Mouse (Mus musculus) megakaryocyte, adult 5-6 weeks (primary cell): ENCODE data around the gene Lao1. TPM values are rescaled to one million over a fixed set of nuclear protein-coding genes. Genes with fewer than 3 reads are reported as not detected.
"Not testable (repeated sequence)": the region's sequence is repeated elsewhere in the genome, so short reads cannot be mapped to it uniquely, and the experiment has no call there.

Experiments used
- ATAC-seq: 2 replicates; pipeline ENCODE4 v1.8.0; 2016; ENCODE audit warnings: mild to moderate bottlenecking, inconsistent platforms; ENCODE audit not compliant: poor library complexity, severe bottlenecking
- total RNA-seq, 2 experiments: library from RNA; stranded (forward) in 1 of 2; stranded (reverse) in 1 of 2; fragments of 153-499, 151-499 nt in 1 of 2; fragments of 221-1000, 200-1000 nt in 1 of 2; gene quantifications; 2 replicates each; pipeline versions ENCODE4 v1.2.3 to v1.2.4; 2015 to 2017

The Lao1 gene
- total RNA-seq (2015) (not detected in 2 replicates), total RNA-seq (2017) (not detected in 2 replicates)

- ATAC-seq = no peak
Measured at GRCm38 (mm10) chr4:118961141-118961628, at the start of gene Lao1. Gene Lao1 (plus strand): TSS chr4:118961578.

DNA sequence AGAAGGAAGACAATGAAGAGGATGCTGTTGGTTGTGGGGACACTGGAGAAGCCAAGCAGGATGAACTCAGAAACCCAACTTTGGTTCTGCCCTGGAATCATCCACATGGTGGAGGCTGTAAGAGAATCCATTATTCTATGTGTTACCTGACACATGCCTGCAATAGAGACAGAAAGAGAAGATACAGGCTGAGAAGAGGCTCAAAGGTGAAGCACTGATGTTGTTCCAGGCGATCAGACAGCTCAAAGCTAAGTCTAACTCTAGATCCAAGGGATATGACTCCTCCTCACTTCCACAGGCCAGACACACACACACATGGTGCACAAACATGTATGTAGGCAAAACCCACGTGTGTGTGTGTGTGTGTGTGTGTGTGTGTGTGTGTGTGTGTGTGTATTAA lies 44.0 kb upstream of the Lao1 start, which contains the start of gene Olfr1329:
Gene Olfr1329 (minus strand): TSS at position 101 of the 400 bp plus-strand sequence.
- not testable (repeated sequence) for ATAC-seq

- not testable (repeated sequence) for ATAC-seq
Measured at GRCm38 (mm10) chr4:118931326-118931725, 30.1 kb upstream of the Lao1 start.

GRCm38 (mm10) chr4:118938512-118938911 lies 22.9 kb upstream of the Lao1 start, which contains the start of gene Olfr1328:
Gene Olfr1328 (minus strand): TSS chr4:118938612.
- ATAC-seq = no peak

DNA sequence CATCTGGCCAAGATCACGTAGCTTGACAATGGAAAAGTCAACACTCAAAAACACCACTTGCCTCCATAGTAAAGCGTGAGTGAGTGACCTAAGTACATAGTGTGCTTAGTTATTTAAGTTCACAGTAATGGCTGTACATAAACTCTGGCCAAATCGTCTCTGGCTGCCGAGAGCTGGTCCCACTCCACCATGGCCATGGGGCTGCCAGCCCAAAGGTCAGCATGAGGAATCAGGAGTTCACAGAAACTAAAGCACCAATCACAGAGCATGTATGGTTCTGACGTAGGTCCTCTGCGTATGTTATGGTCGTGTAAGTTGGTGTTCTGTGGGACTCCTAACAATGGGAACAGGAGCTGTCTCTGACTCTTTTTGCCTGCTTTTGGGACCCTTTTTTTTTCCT lies 2.6 kb upstream of the Lao1 start:
- no peak for ATAC-seq

- ATAC-seq = no peak
Measured at GRCm38 (mm10) chr4:118967711-118968110, 6.3 kb downstream of the Lao1 start.

- no peak for ATAC-seq
Measured at GRCm38 (mm10) chr4:118973281-118973680, 11.9 kb downstream of the Lao1 start.

- ATAC-seq = no peak
Measured at GRCm38 (mm10) chr4:118985291-118985690, 23.9 kb downstream of the Lao1 start.

DNA sequence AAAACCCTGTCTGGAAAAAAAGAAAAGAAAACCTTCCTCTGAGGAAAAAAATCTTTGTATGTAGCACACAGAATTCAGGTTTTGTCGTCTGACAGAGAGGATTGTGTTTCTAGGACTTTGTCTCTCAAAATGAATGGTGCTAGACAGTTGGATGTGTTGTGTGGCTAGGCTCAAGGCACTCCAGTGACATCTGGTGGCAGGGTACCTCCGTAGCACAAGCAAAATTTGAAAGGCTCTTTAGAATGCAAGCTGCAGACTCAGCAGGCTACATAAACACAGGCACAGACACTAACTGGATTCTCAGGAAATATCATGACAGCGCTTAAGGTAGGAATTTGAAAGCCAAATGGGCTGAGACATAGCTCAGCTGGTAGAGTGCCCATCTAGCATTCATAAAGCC lies 27.2 kb downstream of the Lao1 start:
- ATAC-seq = 0 out of 2 replicates have a peak, but pooled peaks have one; percentile 42

DNA sequence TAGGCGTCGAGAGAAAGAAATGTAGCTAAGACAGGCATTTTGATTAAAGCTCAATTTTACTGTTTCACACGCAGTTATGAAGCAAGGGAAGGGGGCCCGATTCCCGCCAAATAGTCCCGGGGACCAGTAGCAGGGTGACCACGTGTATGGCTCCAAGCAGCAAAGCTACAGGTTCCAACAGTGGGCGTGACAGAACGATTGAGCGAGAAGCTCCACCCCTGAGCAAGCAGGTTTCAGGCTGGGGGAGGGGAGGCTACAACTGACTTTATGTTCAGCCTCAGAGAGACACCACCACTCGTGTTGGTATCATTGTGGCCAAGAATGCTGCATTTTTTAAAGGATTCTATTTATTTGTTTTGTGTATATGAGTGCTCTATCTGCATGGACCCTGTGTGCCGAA lies 28.0 kb downstream of the Lao1 start:
- no peak for ATAC-seq

- peak; percentile 99 for ATAC-seq
Measured at GRCm38 (mm10) chr4:118991797-118992196, 30.4 kb downstream of the Lao1 start.

GRCm38 (mm10) chr4:118997127-118997542 lies 35.8 kb downstream of the Lao1 start:
- no peak for ATAC-seq

DNA sequence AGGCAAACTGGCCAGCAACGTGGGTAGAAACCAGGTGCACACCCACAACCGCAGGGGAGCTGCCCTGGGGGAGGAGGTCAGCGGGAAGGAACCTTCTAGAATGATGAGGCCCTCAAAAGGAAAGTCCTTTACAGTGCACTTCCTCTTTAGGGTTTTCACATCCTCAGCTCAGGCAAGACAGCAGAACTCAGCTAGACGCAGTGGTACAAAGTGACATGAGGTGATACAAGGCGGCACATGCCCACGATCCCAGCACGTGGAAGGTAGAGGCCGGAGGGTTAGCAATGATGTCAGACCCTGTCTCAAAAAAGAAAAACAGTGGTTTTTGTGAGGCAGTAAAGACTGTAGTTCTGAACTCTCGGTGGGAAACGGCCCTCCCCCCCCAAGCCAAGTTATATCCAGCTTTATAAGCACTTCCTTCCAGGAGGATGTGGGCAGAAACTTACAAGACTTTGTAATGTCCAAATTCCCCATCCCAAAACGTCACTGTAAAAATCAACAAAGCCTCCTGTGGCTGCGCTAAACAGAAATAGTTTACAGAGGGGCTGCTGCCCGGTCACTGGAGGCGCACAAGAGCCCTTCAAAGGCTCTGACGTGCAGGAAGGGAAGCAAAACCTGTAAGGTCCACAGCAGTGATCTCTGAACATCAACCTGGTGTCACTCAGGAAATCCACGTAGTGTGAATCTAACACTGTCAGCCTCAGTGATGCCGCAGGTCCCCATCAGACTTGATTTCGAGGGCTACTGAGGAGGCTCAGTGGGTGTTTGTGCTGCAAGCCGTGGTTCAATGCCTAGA lies 38.5 kb downstream of the Lao1 start:
- peak; percentile 91 for ATAC-seq

DNA sequence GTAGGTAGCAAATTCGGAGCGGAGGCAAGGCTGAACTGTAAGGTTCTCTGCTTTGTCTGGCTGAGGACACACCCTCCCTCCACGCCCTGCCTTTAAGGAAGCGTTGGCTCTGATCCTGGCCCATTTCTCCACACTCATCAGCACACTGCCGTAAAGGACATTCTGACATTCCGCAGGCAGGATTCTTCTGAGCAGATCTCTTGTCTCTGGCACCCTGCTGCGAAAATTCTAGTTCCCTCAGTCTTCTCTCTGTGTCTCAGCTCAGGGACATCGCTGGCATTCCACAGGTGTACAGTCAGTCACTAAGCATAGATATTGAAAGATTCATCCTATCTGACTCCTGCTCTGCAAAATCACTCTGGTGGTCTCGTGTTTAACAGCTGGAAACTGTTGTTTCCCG lies 40.3 kb downstream of the Lao1 start:
- ATAC-seq = no peak

DNA sequence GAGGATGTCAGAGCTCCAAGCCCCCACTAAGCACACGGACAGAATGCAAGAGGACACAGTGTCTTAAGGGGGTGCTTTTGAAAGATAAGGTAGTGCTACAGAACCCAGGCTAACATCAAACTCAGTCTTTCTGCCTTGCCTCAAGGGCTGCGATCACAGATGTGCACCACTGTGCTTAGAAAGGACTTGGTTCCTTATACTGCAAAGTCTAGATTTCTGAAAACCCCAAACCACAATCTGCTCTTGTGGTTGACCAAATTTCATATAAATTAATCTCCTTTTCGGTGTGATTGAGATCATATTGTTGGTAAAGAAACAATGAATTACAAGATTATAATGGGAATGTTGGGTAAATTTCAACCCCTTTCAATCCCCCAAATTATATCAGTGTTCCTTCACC lies 41.1 kb downstream of the Lao1 start:
- ATAC-seq = no peak

- ATAC-seq = no peak
Measured at GRCm38 (mm10) chr4:119004178-119004577, 42.8 kb downstream of the Lao1 start.

- ATAC-seq = peak; percentile 77
Measured at GRCm38 (mm10) chr4:119004613-119005339, 43.4 kb downstream of the Lao1 start.

GRCm38 (mm10) chr4:119007602-119008001 lies 46.2 kb downstream of the Lao1 start:
- no peak for ATAC-seq

DNA sequence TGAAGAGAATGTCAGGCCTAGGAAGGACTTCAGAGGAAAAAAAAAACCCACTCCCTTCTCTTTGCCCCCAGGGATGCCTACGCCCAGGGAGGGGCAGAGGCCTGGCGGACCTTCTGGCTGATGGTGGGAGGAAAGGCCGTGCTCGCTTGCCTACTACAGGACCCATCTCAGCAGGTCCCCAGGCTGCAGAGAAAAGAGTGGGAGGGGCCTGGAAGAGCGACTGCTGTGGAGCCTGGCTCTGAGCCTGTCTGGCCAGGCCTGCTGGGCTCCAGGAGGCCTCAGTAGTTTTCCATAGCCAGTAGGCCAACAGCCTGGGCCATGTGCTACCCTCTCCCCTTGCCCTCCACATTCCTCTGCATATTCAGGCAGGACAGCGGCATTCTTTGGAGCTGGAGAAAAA lies 47.1 kb downstream of the Lao1 start:
- no peak for ATAC-seq

GRCm38 (mm10) chr4:119009814-119010213 lies 48.4 kb downstream of the Lao1 start:
- ATAC-seq = no peak

DNA sequence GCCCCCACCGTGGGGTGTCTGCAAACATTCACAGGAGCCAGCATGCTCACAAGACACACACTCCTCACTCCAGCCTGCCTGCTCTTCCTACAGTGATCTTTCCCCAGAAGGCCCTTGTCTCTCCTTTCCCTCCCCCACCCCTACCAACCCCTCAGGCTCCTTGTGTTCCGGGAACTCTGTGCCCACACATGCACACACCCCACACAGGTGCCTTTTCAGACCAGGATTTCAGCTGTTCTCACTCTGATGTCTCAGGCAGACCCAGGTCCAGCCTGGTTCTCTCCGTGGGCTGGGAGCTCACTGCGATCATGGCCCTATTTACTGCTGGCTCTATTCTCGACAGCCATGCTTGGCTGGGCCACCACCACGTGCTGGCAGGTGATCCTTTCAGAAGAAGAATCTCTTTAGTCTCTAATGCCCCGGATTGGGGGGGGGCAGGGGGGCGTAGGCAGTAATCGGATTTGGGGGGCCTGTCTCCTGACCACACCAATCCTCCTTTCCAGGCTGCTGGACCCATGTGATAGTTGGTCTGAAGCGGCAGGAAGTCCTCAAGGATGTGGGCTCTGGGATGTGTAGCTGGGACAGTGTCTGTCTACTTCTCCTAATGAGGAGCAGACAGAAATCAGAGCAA lies 49.8 kb downstream of the Lao1 start:
- ATAC-seq = no peak
